Mouse (Mus musculus) olfactory bulb, adult 2 months (tissue): ENCODE results near the gene Sall1.

Experiments
- CTCF ChIP-seq: fragments of 200-500 bp; IDR thresholded peaks from 2 replicates; pipeline ENCODE4 v1.5.1; 2012; ENCODE audit warnings: low read depth, mild to moderate bottlenecking, low read length, moderate library complexity; ENCODE audit not compliant: insufficient read depth
- POLR2A ChIP-seq: fragments of 200-500 bp; IDR thresholded peaks from 2 replicates; pipeline ENCODE4 v1.6.1; 2012; ENCODE audit warnings: mild to moderate bottlenecking, low read depth, low read length, moderate library complexity; ENCODE audit not compliant: insufficient read depth

DNA sequence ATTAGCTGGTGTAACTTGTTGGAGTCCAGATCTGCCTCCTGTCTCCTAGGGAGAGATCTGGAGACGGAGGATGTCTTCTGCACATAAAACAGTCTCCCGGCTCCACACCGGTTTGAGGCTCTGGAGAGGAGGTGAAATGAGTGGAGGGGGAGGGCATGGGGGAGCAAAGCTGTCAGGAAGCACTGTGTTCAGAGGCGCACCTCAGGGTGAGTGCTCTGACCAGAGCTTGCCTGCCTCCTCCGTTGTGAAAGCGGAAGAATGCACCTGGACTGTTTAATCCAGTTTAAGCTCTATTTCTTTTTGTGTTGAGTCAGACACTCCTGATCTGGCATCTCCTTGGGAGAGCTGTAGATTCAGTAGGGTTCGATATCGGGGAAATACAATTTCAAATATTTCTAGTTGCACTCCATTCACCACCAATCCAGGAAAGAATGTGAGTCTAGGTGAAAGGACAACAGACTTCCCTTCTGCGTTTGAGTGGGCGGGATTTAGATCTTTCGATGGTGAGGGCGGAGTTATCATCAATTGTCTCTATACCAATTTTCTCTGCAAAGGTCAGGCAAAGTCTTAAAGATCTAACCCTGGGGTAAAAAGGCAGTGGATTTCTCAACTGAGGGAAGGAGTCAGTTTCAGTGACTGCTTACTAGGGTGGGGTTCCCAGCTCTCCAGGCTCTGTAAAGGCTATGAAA is 31.8 kb downstream of the Sall1 start:
- TF ChIP-seq CTCF: no peak
- TF ChIP-seq POLR2A: no peak
